Mouse (Mus musculus) cerebral cortex, adult 2 months (tissue): ENCODE data around the gene Prmt7.

Experiments used
- WGBS: fragments of 180-500 bp; shearing (Covaris S2); methylation state at CpG from one replicate; pipeline ENCODE4 v1.1.7; 2018; 5-methylcytosine and 5-hydroxymethylcytosine counted together

Prmt7 gene

GRCm38 (mm10) chr8:106288732-106289131, 78.0 kb downstream of the Prmt7 start:
- WGBS = 35% methylated on average over 3 of the region's 3 CpGs

GRCm38 (mm10) chr8:106289464-106289863, 78.7 kb downstream of the Prmt7 start:
- WGBS = 45% methylated on average over 7 of the region's 7 CpGs

DNA sequence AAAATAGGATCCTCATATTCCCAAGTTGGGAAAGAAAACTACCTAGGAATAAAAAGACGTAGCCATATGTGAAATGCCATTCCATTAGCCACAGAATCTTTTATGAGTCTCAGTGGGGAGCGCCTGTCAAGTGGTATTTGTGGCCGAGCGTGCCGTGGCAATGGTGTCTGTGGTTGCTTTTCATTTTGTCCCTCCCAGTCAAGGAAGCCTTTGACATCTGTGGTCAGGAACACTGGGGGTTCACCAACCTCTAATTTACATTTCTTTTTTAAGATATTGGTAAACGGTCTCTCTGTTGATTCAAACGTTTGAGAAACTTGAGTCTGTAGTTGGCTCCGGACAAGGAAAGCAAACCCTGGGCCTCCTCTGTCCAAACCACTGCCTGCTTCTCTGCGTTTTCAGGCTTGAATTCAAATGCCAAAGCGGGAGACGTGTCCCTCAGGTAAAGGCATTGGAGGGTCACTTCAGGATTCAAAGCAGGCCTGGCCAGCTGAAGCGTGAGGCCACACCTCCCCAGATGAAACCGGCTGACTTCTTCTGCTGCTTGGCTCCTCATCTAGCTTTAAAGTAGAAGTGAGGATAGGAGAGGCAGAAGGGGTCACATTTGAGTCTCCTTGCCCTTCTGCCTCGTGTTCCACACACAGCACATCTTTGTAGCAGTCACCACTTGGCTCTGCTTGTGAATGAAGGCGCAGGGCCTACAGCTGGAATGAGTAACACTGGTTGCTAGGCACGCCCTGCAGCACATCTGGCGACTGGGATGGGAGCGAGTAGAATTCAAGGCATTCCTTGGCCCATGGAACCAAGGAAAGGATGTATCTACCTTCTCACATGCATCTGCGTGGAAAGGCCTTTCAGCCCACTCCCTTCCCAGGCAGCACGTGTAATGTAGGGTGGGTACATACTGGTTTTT, 82.0 kb downstream of the Prmt7 start:
- WGBS = 66% methylated on average over 20 of the region's 20 CpGs

DNA sequence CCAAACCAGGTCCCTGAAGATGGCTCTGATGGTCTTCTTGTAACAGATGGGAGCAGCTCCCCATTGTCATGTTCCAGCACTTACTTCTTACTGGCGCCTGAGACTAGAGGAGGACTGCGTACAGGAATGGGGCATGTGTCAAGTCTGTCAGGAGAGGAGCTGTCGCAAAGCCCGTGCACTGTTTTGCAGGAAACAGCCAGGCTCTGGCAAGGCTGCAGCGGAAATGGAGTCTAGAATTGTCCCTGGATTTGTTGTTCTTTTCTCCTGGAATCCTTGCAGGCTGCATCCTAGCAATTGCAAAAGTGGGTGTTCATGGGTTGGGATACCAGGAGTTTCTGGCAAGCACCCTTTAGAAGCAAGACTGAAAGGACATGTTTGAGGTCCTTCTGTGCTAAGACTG, 87.5 kb downstream of the Prmt7 start:
- 34% methylated on average over 5 of the region's 5 CpGs for WGBS

DNA sequence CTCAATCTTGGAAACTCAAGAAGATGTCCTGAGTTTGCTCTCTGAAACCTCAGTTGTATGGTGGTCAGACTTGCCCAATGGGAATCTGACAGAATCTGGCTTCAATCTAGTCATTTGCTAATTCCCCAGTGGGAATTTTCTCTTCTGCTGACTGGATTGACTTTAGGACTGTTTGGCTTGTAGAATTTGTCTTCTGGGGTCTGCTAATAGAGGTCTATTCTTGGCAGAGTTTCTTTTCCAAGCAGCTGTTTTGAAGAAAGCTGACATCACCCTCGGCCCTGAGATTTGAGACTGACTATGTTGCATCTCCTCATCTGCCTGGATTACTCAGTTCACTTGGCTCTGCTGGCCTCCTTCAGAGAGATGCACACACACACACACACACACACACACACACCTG, 88.1 kb downstream of the Prmt7 start:
- 60% methylated on average over 1 of the region's 1 CpGs for WGBS

- WGBS = 79% methylated on average over 3 of the region's 3 CpGs
Observed at GRCm38 (mm10) chr8:106299686-106300085, 89.0 kb downstream of the Prmt7 start.

DNA sequence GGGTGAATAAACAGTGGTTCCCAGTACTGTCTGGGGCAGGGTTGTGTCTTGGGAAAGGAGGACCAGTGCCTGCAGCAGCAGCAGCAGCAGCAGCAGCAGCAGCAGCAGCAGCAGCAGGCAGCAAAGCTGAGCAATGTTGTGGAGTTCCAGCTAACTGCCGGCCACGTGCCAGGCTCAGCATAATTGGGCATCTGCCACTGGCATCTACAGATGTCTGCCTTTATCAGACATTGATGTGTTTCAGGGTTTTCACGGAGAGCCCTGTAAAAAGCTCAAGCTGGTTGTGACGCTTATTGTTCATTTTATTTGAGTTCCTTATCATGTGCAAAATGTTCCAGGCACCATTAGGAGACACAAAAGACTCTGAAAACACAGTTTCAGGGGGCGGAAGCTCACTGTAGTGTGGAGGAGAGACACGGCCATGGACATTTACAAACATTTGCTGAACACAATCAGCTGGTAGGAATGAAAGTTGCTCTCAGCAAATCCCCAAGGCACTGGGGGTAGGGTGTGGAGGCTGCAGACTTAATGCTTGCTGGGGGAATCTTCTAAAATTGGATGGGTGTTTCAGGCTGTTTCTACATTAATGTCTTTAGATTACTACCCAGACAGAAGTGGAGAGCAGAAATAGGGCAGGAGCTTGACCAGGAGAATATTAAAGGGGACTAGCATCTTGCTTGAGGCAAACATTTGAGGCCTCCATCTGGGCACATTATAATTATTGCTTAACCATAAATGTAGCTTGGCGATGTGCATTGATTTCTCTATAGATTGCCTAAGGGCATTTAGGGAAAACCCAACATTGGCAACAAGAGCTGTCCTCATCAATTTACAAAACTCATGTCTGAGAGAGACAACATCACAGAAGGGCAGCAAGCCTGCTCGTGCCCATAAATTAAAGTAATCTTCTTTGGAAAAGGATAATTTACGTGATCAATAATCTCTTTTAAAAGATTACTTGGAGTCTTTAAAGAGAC, 90.3 kb downstream of the Prmt7 start:
- 39% methylated on average over 9 of the region's 9 CpGs for WGBS
